Mouse (Mus musculus) testis, adult 2 months (tissue): ENCODE results near the gene Enpp6.

Source experiments
- CTCF ChIP-seq: fragments of 200-500 bp; IDR thresholded peaks from 2 replicates; pipeline ENCODE4 v1.5.1; 2012; ENCODE audit warnings: low read depth, mild to moderate bottlenecking, inconsistent platforms, low read length, moderate library complexity; ENCODE audit not compliant: control insufficient read depth, insufficient read depth, insufficient replicate concordance
- POLR2A ChIP-seq: fragments of 200-500 bp; IDR thresholded peaks from 2 replicates; pipeline ENCODE4 v1.6.1; 2012; ENCODE audit warnings: low read depth, mild to moderate bottlenecking, inconsistent platforms, low read length, moderate library complexity; ENCODE audit not compliant: control insufficient read depth

GRCm38 (mm10) chr8:46969386-46969785 lies 17.3 kb upstream of the Enpp6 start:
- TF ChIP-seq CTCF, result no peak
- no peak for TF ChIP-seq POLR2A
